Mouse (Mus musculus) limb, embryonic 15.5 days (tissue): ENCODE data around the gene Gm48551. TPM values are rescaled to one million over a fixed set of nuclear protein-coding genes. Genes with fewer than 3 reads are reported as not detected.

Source experiments
- microRNA-seq: library from miRNA; unstranded; fragments of <30 nt; microRNA quantifications from one replicate; pipeline ENCODE4, GENCODE M21; 2016
- polyA plus RNA-seq: library from polyadenylated mRNA; unstranded; fragments of >200 nt; fragmentation: Nextera tagmentation; extraction: Ambion mirVana; gene quantifications from 2 replicates; pipeline ENCODE4 v1.2.1, GENCODE M21; 2015

The Gm48551 gene
- polyA plus RNA-seq, 1 experiment from 2014 or later: 3.1 TPM

Small RNAs within 50 kb of the gene (microRNA-seq; reads per million reads assigned to microRNA genes)
- gene Mir1191b (1.2 reads per million), gene Mir6913 (not detected)

Other genes with a start within 250 kb of the Gm48551 start
- 58.6 and 61.4 TPM in 2 replicates for gene Zbtb7a, start 249.2 kb upstream of the Gm48551 start, polyA plus RNA-seq
- 48.0 and 50.6 TPM in 2 replicates for gene Pias4, start 216.5 kb upstream of the Gm48551 start, polyA plus RNA-seq
- 564 and 615 TPM in 2 replicates for gene Eef2, start 207.8 kb upstream of the Gm48551 start, polyA plus RNA-seq
- 45.7 and 53.5 TPM in 2 replicates for gene Dapk3, start 201.5 kb upstream of the Gm48551 start, polyA plus RNA-seq
- gene 4930442H23Rik, start 200.6 kb upstream of the Gm48551 start, polyA plus RNA-seq: not detected in 2 replicates
- 0.41 and 1.3 TPM in 2 replicates for gene Nmrk2, start 182.4 kb upstream of the Gm48551 start, polyA plus RNA-seq
- 0.25 and 0.28 TPM in 2 replicates for gene Atcay, start 153.6 kb upstream of the Gm48551 start, polyA plus RNA-seq
- 8.7 and 10.9 TPM in 2 replicates for gene Zfr2, start 151.3 kb upstream of the Gm48551 start, polyA plus RNA-seq
- gene Matk, start 131.5 kb upstream of the Gm48551 start, polyA plus RNA-seq: 5.4 and 6.0 TPM in 2 replicates
- gene Mrpl54, start 117.5 kb upstream of the Gm48551 start, polyA plus RNA-seq: 189 and 194 TPM in 2 replicates
- gene Apba3, start 117.5 kb upstream of the Gm48551 start, polyA plus RNA-seq: 77.1 and 87.5 TPM in 2 replicates
- gene Tjp3, start 92.9 kb upstream of the Gm48551 start, polyA plus RNA-seq: 8.4 and 9.9 TPM in 2 replicates
- 44.8 and 48.1 TPM in 2 replicates for gene Pip5k1c, start 91.5 kb upstream of the Gm48551 start, polyA plus RNA-seq
- gene Cactin, start 63.4 kb upstream of the Gm48551 start, polyA plus RNA-seq: 37.3 and 39.3 TPM in 2 replicates
- 11.9 and 12.8 TPM in 2 replicates for gene Tbxa2r, start 55.7 kb upstream of the Gm48551 start, polyA plus RNA-seq
- gene Gipc3, start 41.2 kb upstream of the Gm48551 start, polyA plus RNA-seq: 0.04 and 0.07 TPM in 2 replicates
- gene Hmg20b, start 34.0 kb upstream of the Gm48551 start, polyA plus RNA-seq: 86.0 and 89.9 TPM in 2 replicates
- gene Mfsd12, start 27.0 kb upstream of the Gm48551 start, polyA plus RNA-seq: 13.3 and 13.4 TPM in 2 replicates
- gene 4930404N11Rik, start 18.6 kb upstream of the Gm48551 start, polyA plus RNA-seq: 0.60 and 1.6 TPM in 2 replicates
- gene Fzr1, start 6.0 kb upstream of the Gm48551 start, polyA plus RNA-seq: 82.2 and 90.9 TPM in 2 replicates
- gene Dohh, start within 50 bp of the Gm48551 start, polyA plus RNA-seq: 79.8 and 88.7 TPM in 2 replicates
- 0.51 and 1.7 TPM in 2 replicates for gene Gm48552, start 4.5 kb downstream of the Gm48551 start, polyA plus RNA-seq
- gene Smim24, start 8.6 kb downstream of the Gm48551 start, polyA plus RNA-seq: 2.9 and 3.6 TPM in 2 replicates
- gene Nfic, start 71.2 kb downstream of the Gm48551 start, polyA plus RNA-seq: 138 and 146 TPM in 2 replicates
- 1.1 and 1.3 TPM in 2 replicates for gene Celf5, start 98.2 kb downstream of the Gm48551 start, polyA plus RNA-seq
- gene Ncln, start 111.9 kb downstream of the Gm48551 start, polyA plus RNA-seq: 94.0 and 95.1 TPM in 2 replicates
- gene S1pr4, start 115.7 kb downstream of the Gm48551 start, polyA plus RNA-seq: 0.67 and 0.72 TPM in 2 replicates
- 7.3 and 7.9 TPM in 2 replicates for gene Gna15, start 139.8 kb downstream of the Gm48551 start, polyA plus RNA-seq
- gene Gna11, start 160.7 kb downstream of the Gm48551 start, polyA plus RNA-seq: 80.4 and 81.7 TPM in 2 replicates
- 517 and 519 TPM in 2 replicates for gene Aes, start 175.0 kb downstream of the Gm48551 start, polyA plus RNA-seq
- gene Tle2, start 190.1 kb downstream of the Gm48551 start, polyA plus RNA-seq: 39.7 and 41.7 TPM in 2 replicates
- gene Tle6, start 216.6 kb downstream of the Gm48551 start, polyA plus RNA-seq: 9.9 and 11.7 TPM in 2 replicates
- 0.81 and 1.0 TPM in 2 replicates for gene BC025920, start 221.8 kb downstream of the Gm48551 start, polyA plus RNA-seq
- 41.7 and 42.3 TPM in 2 replicates for gene Sirt6, start 243.3 kb downstream of the Gm48551 start, polyA plus RNA-seq
- 8.8 and 11.9 TPM in 2 replicates for gene Ankrd24, start 244.1 kb downstream of the Gm48551 start, polyA plus RNA-seq